Mouse (Mus musculus) G1E (cell line): ENCODE data around the gene Six4.

Experiments used
- CTCF ChIP-seq: IDR thresholded peaks from 2 replicates; pipeline ENCODE4 v1.5.1; 2012; ENCODE audit warnings: low read depth, low read length, inconsistent platforms, mixed read lengths
- GATA1 ChIP-seq: IDR thresholded peaks from 2 replicates; pipeline ENCODE4 v1.6.1; 2012; ENCODE audit warnings: borderline replicate concordance, low read length, inconsistent platforms, mixed read lengths
- GATA2 ChIP-seq: IDR thresholded peaks from 2 replicates; pipeline ENCODE4 v1.6.1; 2012; ENCODE audit warnings: low read depth, low read length, inconsistent platforms, borderline replicate concordance
- POLR2AphosphoS5 ChIP-seq: IDR thresholded peaks from 2 replicates; pipeline ENCODE4 v1.6.1; 2012; ENCODE audit warnings: low read depth, low read length, inconsistent platforms; ENCODE audit not compliant: insufficient replicate concordance
- TAL1 ChIP-seq: conservative IDR thresholded peaks from 2 replicates; pipeline ENCODE4 v1.6.1; 2012; ENCODE audit warnings: low read depth, low read length, inconsistent platforms, mixed read lengths

GRCm38 (mm10) chr12:73094605-73095004 lies 18.7 kb downstream of the Six4 start:
- TF ChIP-seq GATA1 (no peak), CTCF (no peak), TAL1 (no peak), POLR2AphosphoS5 (no peak), GATA2 (no peak)
